Mouse (Mus musculus): ENCODE measurements at regions not wholly inside any gene's neighbourhood (a gene's known extent, or its start where the extent isn't known, plus 50 kb on each side); places are given as distances from the start of the nearest gene placed in this dataset.
A peak's percentile ranks its signal among the peaks of the same experiment; 100 is the strongest.

- ATAC-seq (ENCODE audit: insufficient number of reproducible peaks, low FRiP score, low TSS enrichment), result no peak
Observed at GRCm38 (mm10) chr13:44228540-44229135, 444.1 kb downstream of the Cd83 start.

DNA sequence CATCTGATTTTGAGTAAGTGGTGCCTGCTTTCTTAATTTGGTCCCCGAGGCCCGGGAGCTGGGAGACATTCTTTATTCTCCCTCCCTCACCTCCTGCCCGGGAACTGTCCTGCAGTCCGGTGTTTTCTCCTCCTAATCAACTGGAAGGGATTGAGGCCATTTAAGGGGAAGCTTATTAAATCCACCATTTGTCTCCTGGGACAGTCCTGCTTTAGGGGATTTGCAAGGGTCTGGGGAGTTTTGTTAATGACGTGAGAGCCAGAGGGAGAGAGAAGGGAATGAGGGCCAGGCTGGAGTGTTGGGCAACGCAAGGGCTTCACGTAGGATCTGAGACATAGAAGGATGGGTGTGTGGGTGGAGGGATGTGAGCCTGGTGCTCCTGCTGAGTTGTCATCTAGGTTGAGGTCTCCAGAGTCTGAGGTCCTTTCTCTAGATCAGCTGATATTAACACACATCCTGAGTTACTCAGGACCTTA lies 444.6 kb downstream of the Cd83 start:
- no peak for ATAC-seq (ENCODE audit: insufficient number of reproducible peaks, low FRiP score, low TSS enrichment)

DNA sequence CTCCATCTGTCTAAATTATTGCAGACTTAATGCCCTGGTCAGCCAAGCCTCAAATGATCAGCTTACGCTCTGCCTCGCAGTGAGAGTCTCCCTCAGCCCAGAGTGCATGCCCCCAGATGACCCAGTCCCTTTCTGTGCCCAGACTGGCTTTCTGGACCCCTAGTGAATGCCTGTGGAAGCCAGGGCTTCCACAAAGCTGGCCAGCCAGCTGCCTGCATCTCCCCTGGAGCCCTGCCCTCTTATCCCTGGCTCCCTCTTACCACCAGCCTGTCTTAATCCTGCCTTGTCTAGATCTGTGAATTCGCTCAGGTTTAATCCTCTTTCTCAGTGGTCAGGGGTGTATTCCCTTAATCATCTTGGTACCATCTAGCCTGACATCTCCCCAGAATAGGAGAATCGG lies 446.8 kb downstream of the Cd83 start:
- no peak for ATAC-seq (ENCODE audit: insufficient number of reproducible peaks, low FRiP score, low TSS enrichment)

DNA sequence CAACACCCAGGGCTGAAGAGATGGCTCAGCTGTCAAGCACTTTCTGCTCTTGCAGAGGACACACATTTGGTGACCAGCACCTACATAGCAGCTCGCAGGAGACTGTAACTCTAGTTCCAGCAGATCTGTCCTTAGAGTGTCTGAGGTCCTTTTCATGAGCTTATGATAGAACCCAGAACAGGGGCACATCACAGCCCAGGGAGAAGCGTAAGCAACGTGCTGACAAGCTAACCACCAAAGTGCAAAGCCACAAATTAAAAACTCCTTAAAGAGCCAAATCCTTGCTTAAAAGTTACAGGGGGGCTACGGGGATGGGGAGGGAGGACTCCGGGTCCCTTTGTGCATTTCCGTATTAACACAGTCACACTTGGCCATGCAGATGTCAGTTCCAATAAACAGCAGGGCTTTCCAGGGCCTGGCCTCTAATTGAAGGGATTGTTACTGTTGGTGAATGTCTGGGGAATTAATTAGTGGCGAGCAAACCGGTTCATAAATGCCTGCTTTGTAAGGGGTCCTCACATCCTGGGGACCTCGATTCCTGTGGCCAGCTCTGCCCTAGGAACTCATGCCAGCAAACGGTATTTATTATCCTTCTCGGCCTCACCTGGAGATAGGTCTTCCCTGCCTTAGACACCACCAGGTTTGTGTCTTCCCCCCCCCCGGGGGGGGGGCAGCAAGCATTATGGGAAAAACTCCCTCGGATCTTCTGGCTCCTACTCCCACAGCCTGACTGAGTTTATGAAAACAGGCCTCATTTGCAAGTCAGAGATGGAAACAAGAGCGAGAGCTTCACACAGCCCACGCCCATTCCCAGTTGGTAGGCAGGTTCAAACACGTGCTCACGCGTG lies 447.5 kb downstream of the Cd83 start:
- no peak for ATAC-seq (ENCODE audit: insufficient number of reproducible peaks, low FRiP score, low TSS enrichment)

DNA sequence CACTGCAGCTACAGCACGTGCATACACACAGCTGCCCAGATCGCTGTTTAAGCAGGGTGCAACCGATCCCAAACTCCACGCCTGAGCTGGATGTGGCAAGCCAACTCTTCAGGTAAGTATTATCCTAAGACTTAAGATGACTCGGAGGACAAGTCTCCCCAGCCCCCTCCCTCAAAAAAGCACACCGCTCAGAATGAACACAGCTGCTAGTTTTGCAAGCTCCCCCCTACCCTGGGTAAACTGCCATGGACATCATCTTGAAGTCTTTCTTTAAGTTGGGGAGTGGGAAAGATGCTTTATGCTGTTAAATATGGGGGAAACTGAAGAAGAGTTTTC lies 448.1 kb downstream of the Cd83 start:
- ATAC-seq (ENCODE audit: insufficient number of reproducible peaks, low FRiP score, low TSS enrichment), result no peak

- ATAC-seq (ENCODE audit: insufficient number of reproducible peaks, low FRiP score, low TSS enrichment), result no peak
Observed at GRCm38 (mm10) chr13:44234241-44234640, 449.7 kb downstream of the Cd83 start.

GRCm38 (mm10) chr13:44235236-44235635 lies 450.7 kb downstream of the Cd83 start:
- no peak for ATAC-seq (ENCODE audit: insufficient number of reproducible peaks, low FRiP score, low TSS enrichment)

DNA sequence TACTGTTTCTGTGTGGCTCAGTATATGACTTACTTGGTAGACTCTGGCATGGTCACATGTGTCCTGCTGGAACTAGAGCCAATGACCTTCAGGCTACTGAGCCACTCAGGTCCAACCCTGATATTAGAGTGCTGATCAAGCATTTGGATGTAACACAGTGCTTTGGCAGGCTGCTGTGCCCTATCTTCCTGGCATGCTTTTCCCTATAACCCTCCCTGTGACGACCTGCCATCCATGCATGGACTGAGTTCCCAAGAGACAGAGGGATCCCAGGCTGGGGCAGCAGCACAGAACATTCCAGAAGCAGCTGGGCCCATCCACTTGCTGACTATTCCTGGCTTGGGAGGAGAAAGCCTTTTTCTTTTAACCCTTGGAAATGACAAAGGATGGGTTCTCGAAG lies 451.4 kb downstream of the Cd83 start:
- ATAC-seq (ENCODE audit: insufficient number of reproducible peaks, low FRiP score, low TSS enrichment), result no peak

DNA sequence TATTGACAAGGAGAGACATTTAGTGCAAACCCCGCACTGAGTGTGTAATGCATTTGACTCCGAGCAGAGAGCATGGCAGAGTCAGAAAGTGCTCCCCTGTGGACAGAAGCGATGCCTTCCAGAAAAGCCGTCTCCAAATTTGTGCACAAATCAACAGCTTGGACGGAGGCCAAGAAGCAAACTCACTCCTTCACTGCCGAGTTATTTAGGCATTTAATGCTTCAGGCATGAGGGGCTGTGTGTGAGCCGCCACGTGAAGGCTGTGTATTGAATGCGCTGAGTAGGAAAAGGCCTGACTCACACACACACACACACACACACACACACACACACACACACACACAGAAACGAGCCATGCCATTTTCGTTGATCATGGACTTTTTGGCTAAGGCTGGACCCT lies 453.7 kb downstream of the Cd83 start:
- 0 out of 2 replicates have a peak, but pooled peaks have one; percentile 52 for ATAC-seq (ENCODE audit: insufficient number of reproducible peaks, low FRiP score, low TSS enrichment)

- ATAC-seq (ENCODE audit: insufficient number of reproducible peaks, low FRiP score, low TSS enrichment), result no peak
Observed at GRCm38 (mm10) chr13:44243211-44243610, 458.6 kb downstream of the Cd83 start.

DNA sequence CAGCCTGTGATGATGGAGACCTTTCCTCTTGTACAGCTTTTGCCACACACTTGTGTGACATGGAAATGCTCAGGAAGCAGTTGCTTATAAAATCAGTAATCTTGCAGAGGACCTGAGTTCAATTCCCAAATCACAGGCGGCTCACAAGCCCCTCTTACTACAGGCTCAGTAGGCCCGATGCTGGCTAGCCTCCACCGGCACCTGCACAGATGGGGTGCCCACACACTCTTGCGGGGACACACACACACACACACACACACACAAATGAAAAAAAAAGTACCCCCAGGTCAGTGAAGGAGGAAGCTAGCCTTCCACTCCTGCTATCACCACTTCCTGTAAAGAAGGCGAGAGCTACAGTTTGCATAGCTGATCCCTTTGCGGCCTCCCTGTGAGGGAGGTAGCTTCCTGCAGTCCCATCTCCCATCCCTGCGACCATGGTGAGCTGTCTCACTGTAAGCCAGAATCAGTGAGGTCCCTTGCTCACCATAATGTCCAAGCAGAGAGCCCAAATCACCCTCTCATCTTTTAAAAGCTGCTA lies 462.2 kb downstream of the Cd83 start:
- no peak for ATAC-seq (ENCODE audit: insufficient number of reproducible peaks, low FRiP score, low TSS enrichment)

DNA sequence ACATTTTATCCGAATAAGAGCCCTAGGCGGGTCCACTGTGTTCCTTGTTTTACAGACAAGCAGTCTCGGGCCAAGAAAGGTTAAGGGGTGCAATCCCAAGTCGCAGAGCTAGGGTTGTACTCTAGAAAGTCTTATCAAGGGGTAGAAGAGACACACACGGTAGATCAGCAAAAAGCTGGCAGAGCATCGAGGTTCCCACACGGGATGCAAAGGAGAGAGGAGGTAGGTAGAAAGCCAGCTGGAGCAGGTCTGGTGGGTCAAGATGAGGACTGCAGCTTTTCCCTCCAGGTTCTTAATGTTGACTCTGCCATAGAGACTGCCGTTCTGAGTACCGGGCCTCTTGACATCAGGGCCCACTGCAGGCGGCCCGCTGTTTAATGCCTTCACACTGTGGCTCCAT lies 463.3 kb downstream of the Cd83 start:
- ATAC-seq (ENCODE audit: insufficient number of reproducible peaks, low FRiP score, low TSS enrichment), result no peak

DNA sequence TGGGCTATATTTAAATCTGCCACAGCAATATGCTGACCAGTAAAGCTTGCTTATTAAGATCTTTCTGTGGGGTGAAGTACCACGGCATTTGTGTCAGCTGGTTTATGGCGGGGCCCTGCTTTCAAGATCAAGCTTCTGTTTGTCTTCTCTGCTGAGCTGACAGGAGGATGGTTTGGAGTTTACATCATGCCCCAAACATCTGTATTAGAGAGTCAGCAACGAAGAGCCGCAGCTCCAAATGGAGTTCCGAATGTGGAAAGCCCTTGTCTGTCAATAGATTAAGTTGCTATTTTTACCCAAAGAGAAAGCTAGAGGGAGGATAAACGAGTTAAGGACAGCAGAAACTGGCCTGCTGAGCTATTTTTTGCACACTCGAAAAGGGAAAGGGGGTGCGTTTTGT lies 463.8 kb downstream of the Cd83 start:
- no peak for ATAC-seq (ENCODE audit: insufficient number of reproducible peaks, low FRiP score, low TSS enrichment)

DNA sequence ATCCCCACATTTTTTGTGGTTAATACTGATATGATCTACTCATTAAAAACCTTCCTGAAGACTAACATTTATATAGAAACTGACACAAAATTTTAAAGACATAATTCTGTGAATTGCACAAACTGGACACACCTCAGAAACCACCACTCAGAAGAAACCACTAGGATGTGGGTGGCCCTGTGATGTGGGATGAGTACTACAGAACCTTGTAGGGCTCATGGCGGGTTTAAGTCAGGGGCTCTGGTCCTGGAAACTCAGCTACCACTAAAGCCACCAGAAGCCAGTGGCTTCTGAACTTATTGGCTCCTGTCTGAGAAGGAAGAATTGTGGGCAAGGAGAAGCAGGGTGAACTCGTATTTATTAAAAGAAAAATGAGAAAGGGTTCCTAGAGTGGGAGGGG lies 464.5 kb downstream of the Cd83 start:
- no peak for ATAC-seq (ENCODE audit: insufficient number of reproducible peaks, low FRiP score, low TSS enrichment)

GRCm38 (mm10) chr13:44250474-44251201 lies 466.1 kb downstream of the Cd83 start:
- no peak for ATAC-seq (ENCODE audit: insufficient number of reproducible peaks, low FRiP score, low TSS enrichment)

GRCm38 (mm10) chr13:44251503-44251902 lies 466.9 kb downstream of the Cd83 start:
- ATAC-seq (ENCODE audit: insufficient number of reproducible peaks, low FRiP score, low TSS enrichment), result no peak

- no peak for ATAC-seq (ENCODE audit: insufficient number of reproducible peaks, low FRiP score, low TSS enrichment)
Observed at GRCm38 (mm10) chr13:44252496-44252895, 467.9 kb downstream of the Cd83 start.

- ATAC-seq (ENCODE audit: insufficient number of reproducible peaks, low FRiP score, low TSS enrichment), result no peak
Observed at GRCm38 (mm10) chr13:44258422-44258821, 470.9 kb upstream of the Jarid2 start.

GRCm38 (mm10) chr13:44260039-44260438 lies 469.2 kb upstream of the Jarid2 start:
- ATAC-seq (ENCODE audit: insufficient number of reproducible peaks, low FRiP score, low TSS enrichment), result no peak

- ATAC-seq (ENCODE audit: insufficient number of reproducible peaks, low FRiP score, low TSS enrichment), result no peak
Observed at GRCm38 (mm10) chr13:44260637-44261333, 468.5 kb upstream of the Jarid2 start.
